Mouse (Mus musculus) liver, postnatal 0 days (tissue): ENCODE data around the gene Larp1b.

ENCODE experiments used
- CTCF ChIP-seq: sonication (generic); IDR thresholded peaks from 2 replicates; pipeline ENCODE4 v1.5.1; 2016; ENCODE audit warnings: antibody characterized with exemption, low read depth
- EP300 ChIP-seq: IDR thresholded peaks from 2 replicates; pipeline ENCODE4 v1.6.1; 2016; ENCODE audit warnings: antibody characterized with exemption, low read depth, mild to moderate bottlenecking

DNA sequence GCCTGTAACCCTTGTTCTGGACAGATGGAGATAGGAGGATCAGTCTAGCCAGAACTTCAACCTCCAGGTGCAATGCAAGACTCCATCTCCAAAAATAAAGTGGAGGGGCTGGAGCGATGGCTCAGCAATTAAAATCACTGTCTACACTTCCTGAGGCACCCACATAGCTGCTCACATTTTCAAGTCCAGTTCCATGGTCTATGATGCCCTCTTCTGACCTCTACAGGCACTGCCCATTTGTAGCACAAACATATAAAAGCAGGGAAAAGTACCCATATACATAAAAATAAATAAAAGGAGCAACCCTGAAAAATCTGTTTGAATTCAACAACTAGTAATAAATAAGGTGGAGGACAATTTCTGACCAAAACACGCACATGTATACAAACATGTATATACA lies 39.1 kb downstream of the Larp1b start:
- peak; percentile 57 for TF ChIP-seq CTCF
- no peak for TF ChIP-seq EP300
